Mouse (Mus musculus) olfactory bulb, adult 2 months (tissue): ENCODE measurements around the gene Gpr35.

Experiments used
- CTCF ChIP-seq: fragments of 200-500 bp; IDR thresholded peaks from 2 replicates; pipeline ENCODE4 v1.5.1; 2012; ENCODE audit warnings: low read depth, mild to moderate bottlenecking, low read length, moderate library complexity; ENCODE audit not compliant: insufficient read depth
- POLR2A ChIP-seq: fragments of 200-500 bp; IDR thresholded peaks from 2 replicates; pipeline ENCODE4 v1.6.1; 2012; ENCODE audit warnings: mild to moderate bottlenecking, low read depth, low read length, moderate library complexity; ENCODE audit not compliant: insufficient read depth

DNA sequence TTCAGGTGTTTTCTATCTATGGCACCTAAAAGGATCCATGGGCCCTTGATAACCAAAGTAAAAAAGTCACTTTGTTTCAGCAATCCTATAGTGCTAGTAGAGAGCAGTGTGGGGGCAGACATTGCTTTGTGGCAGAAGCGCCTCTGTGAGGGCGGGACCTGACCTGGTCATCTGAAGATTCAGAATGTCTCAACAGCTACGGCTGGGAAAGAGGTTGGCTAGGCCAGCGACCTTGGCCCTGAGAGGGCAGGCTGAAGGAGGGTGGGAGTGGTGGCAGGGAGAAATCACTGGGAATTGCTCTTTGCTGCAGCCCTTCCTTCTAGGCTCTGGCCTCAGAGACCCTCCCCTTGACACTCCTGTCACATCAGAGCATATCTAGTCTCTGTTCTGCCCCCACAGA, 36.4 kb upstream of the Gpr35 start:
- TF ChIP-seq CTCF (no peak), POLR2A (no peak)
